Mouse (Mus musculus): Measurements from ENCODE around the gene Tbx2. TPM values are rescaled to one million over a fixed set of nuclear protein-coding genes. Genes with fewer than 3 reads are reported as not detected.

The Tbx2 gene
- polyA plus RNA-seq, 1 experiment: 8.9 TPM

GRCm38 (mm10) chr11:85876059-85876788 lies 43.9 kb downstream of the Tbx2 start:
- no peak for TF ChIP-seq POLR2A (IDR thresholded peaks at IDR 0.05; ENCODE audit: borderline replicate concordance, extremely low read depth, insufficient read depth, insufficient read length, poor library complexity, severe bottlenecking)
- TF ChIP-seq CTCF (IDR thresholded peaks at IDR 0.05; ENCODE audit: borderline replicate concordance, extremely low read depth, insufficient read depth, insufficient read length): no peak
- DNase-seq (ENCODE audit: low read depth): no peak

- TF ChIP-seq CTCF (IDR thresholded peaks at IDR 0.05; ENCODE audit: borderline replicate concordance, extremely low read depth, insufficient read depth, insufficient read length) (no peak), POLR2A (IDR thresholded peaks at IDR 0.05; ENCODE audit: borderline replicate concordance, extremely low read depth, insufficient read depth, insufficient read length, poor library complexity, severe bottlenecking) (no peak)
- no peak for DNase-seq (ENCODE audit: low read depth)
Measured at GRCm38 (mm10) chr11:85884498-85884897, 52.1 kb downstream of the Tbx2 start.

GRCm38 (mm10) chr11:85885665-85886428 lies 53.5 kb downstream of the Tbx2 start, which contains the start of gene Tbx4:
TSS of gene Tbx4 (plus strand) at chr11:85886422.
- TF ChIP-seq CTCF (IDR thresholded peaks at IDR 0.05; ENCODE audit: borderline replicate concordance, extremely low read depth, insufficient read depth, insufficient read length): no peak
- TF ChIP-seq POLR2A (IDR thresholded peaks at IDR 0.05; ENCODE audit: borderline replicate concordance, extremely low read depth, insufficient read depth, insufficient read length, poor library complexity, severe bottlenecking): no peak
- DNase-seq (ENCODE audit: low read depth): no peak

- TF ChIP-seq CTCF (IDR thresholded peaks at IDR 0.05; ENCODE audit: borderline replicate concordance, extremely low read depth, insufficient read depth, insufficient read length): no peak
- TF ChIP-seq POLR2A (IDR thresholded peaks at IDR 0.05; ENCODE audit: borderline replicate concordance, extremely low read depth, insufficient read depth, insufficient read length, poor library complexity, severe bottlenecking): no peak
- no peak for DNase-seq (ENCODE audit: low read depth)
Measured at GRCm38 (mm10) chr11:85886429-85886785, 54.1 kb downstream of the Tbx2 start.

- peak; percentile 43 for DNase-seq (ENCODE audit: low read depth)
- TF ChIP-seq POLR2A (IDR thresholded peaks at IDR 0.05; ENCODE audit: borderline replicate concordance, extremely low read depth, insufficient read depth, insufficient read length, poor library complexity, severe bottlenecking) (no peak), CTCF (IDR thresholded peaks at IDR 0.05; ENCODE audit: borderline replicate concordance, extremely low read depth, insufficient read depth, insufficient read length) (no peak)
Measured at GRCm38 (mm10) chr11:85887273-85887672, 54.9 kb downstream of the Tbx2 start.

- TF ChIP-seq CTCF (IDR thresholded peaks at IDR 0.05; ENCODE audit: borderline replicate concordance, extremely low read depth, insufficient read depth, insufficient read length): no peak
- no peak for TF ChIP-seq POLR2A (IDR thresholded peaks at IDR 0.05; ENCODE audit: borderline replicate concordance, extremely low read depth, insufficient read depth, insufficient read length, poor library complexity, severe bottlenecking)
- DNase-seq (ENCODE audit: low read depth): peak; percentile 40
Measured at GRCm38 (mm10) chr11:85887801-85888450, 55.6 kb downstream of the Tbx2 start.

- peak; percentile 43 for DNase-seq (ENCODE audit: low read depth)
- TF ChIP-seq CTCF (IDR thresholded peaks at IDR 0.05; ENCODE audit: borderline replicate concordance, extremely low read depth, insufficient read depth, insufficient read length) (no peak), POLR2A (IDR thresholded peaks at IDR 0.05; ENCODE audit: borderline replicate concordance, extremely low read depth, insufficient read depth, insufficient read length, poor library complexity, severe bottlenecking) (no peak)
Measured at GRCm38 (mm10) chr11:85888451-85888961, 56.2 kb downstream of the Tbx2 start.

GRCm38 (mm10) chr11:85889056-85889729 lies 56.8 kb downstream of the Tbx2 start:
- TF ChIP-seq POLR2A (IDR thresholded peaks at IDR 0.05; ENCODE audit: borderline replicate concordance, extremely low read depth, insufficient read depth, insufficient read length, poor library complexity, severe bottlenecking) (no peak), CTCF (IDR thresholded peaks at IDR 0.05; ENCODE audit: borderline replicate concordance, extremely low read depth, insufficient read depth, insufficient read length) (no peak)
- peak; percentile 3 for DNase-seq (ENCODE audit: low read depth)

GRCm38 (mm10) chr11:85889730-85890562 lies 57.6 kb downstream of the Tbx2 start:
- TF ChIP-seq CTCF (IDR thresholded peaks at IDR 0.05; ENCODE audit: borderline replicate concordance, extremely low read depth, insufficient read depth, insufficient read length): no peak
- DNase-seq (ENCODE audit: low read depth): peak; percentile 7

- peak; percentile 46 for DNase-seq (ENCODE audit: low read depth)
Measured at GRCm38 (mm10) chr11:85890563-85890845, 58.2 kb downstream of the Tbx2 start.

More at GRCm38 (mm10) chr11:85890563-85890845, 58.2 kb downstream of the Tbx2 start:
- no peak for TF ChIP-seq CTCF (IDR thresholded peaks at IDR 0.05; ENCODE audit: borderline replicate concordance, extremely low read depth, insufficient read depth, insufficient read length)
- TF ChIP-seq POLR2A (IDR thresholded peaks at IDR 0.05; ENCODE audit: borderline replicate concordance, extremely low read depth, insufficient read depth, insufficient read length, poor library complexity, severe bottlenecking): no peak
